Mouse (Mus musculus): Measurements from ENCODE around the gene Ncoa7. TPM values are rescaled to one million over a fixed set of nuclear protein-coding genes. Genes with fewer than 3 reads are reported as not detected.
A peak's percentile ranks its signal among the peaks of the same experiment; 100 is the strongest.

Ncoa7 gene
- polyA plus RNA-seq, 1 experiment from 2014 or later, result 12.4 TPM

GRCm38 (mm10) chr10:30756064-30756463, 47.1 kb downstream of the Ncoa7 start:
- H3K27me3 ChIP-seq (ENCODE audit: control insufficient read depth, insufficient read depth, low read depth, low read length), result no peaks in the 10 kb centered on the region
- no peak overlapping the region for H3K4me2 ChIP-seq (ENCODE audit: low read depth, low read length)
- H3K27ac ChIP-seq (ENCODE audit: low read length), result 0 out of 2 replicates have a peak overlapping the region, but pooled peaks have one; percentile 48
- no peak overlapping the region for H3K4me3 ChIP-seq (ENCODE audit: low read depth, low read length)
- H3K9me3 ChIP-seq (replicated peaks; ENCODE audit: control insufficient read depth, low read length), result peaks cover 4% of the 10 kb centered on the region
- no peak overlapping the region for H3K9ac ChIP-seq (ENCODE audit: low read depth, low read length)
- H3K36me3 ChIP-seq (ENCODE audit: control insufficient read depth, insufficient read depth), result peaks cover 10% of the 10 kb centered on the region
- no peak for ATAC-seq (ENCODE audit: low read depth)
- peaks cover 45% of the 10 kb centered on the region for H3K4me1 ChIP-seq (ENCODE audit: control insufficient read depth, low read depth, low read length)

GRCm38 (mm10) chr10:30754825-30755457, 48.2 kb downstream of the Ncoa7 start:
- Histone ChIP-seq H3K9ac (ENCODE audit: low read depth, low read length) (peak overlapping the region; percentile 51), H3K27me3 (ENCODE audit: control insufficient read depth, insufficient read depth, low read depth, low read length) (no peaks in the 10 kb centered on the region), H3K4me3 (ENCODE audit: low read depth, low read length) (peak overlapping the region; percentile 25), H3K36me3 (ENCODE audit: control insufficient read depth, insufficient read depth) (peaks cover 10% of the 10 kb centered on the region), H3K9me3 (replicated peaks; ENCODE audit: control insufficient read depth, low read length) (peaks cover 4% of the 10 kb centered on the region), H3K4me2 (ENCODE audit: low read depth, low read length) (peak overlapping the region; percentile 48), H3K27ac (ENCODE audit: low read length) (peak overlapping the region; percentile 69), H3K4me1 (ENCODE audit: control insufficient read depth, low read depth, low read length) (peaks cover 47% of the 10 kb centered on the region)
- peak; percentile 74 for ATAC-seq (ENCODE audit: low read depth)
- 2% methylated on average over 4 of the region's 4 CpGs for WGBS (ENCODE audit: insufficient replicate concordance)

DNA sequence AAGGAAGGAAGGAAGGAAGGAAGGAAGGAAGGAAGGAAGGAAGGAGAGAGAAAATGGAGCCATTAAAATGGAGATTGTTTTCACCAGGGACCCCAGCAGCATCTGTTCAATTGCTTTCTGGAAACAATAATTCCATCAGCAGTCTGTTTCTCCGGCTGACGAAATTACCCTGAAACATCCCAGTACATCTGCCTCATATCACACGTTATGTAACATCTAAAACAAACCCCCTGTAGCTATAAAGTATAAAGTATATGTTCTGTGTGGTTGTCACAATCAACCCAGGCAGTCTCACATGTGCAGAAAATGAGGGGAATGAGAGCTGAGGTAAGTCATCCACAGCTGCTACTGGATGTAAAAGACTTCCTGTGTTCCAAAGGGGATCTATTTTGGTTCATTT, 49.0 kb downstream of the Ncoa7 start:
- peaks cover 4% of the 10 kb centered on the region for H3K9me3 ChIP-seq (replicated peaks; ENCODE audit: control insufficient read depth, low read length)
- H3K36me3 ChIP-seq (ENCODE audit: control insufficient read depth, insufficient read depth), result peaks cover 10% of the 10 kb centered on the region
- ATAC-seq (ENCODE audit: low read depth), result no peak
- H3K4me2 ChIP-seq (ENCODE audit: low read depth, low read length), result no peak overlapping the region
- 71% methylated on average over 3 of the region's 3 CpGs for WGBS (ENCODE audit: insufficient replicate concordance)
- peaks cover 50% of the 10 kb centered on the region for H3K4me1 ChIP-seq (ENCODE audit: control insufficient read depth, low read depth, low read length)
- no peaks in the 10 kb centered on the region for H3K27me3 ChIP-seq (ENCODE audit: control insufficient read depth, insufficient read depth, low read depth, low read length)
- no peak overlapping the region for H3K4me3 ChIP-seq (ENCODE audit: low read depth, low read length)
- H3K9ac ChIP-seq (ENCODE audit: low read depth, low read length), result no peak overlapping the region
- H3K27ac ChIP-seq (ENCODE audit: low read length), result 0 out of 2 replicates have a peak overlapping the region, but pooled peaks have one; percentile 31

DNA sequence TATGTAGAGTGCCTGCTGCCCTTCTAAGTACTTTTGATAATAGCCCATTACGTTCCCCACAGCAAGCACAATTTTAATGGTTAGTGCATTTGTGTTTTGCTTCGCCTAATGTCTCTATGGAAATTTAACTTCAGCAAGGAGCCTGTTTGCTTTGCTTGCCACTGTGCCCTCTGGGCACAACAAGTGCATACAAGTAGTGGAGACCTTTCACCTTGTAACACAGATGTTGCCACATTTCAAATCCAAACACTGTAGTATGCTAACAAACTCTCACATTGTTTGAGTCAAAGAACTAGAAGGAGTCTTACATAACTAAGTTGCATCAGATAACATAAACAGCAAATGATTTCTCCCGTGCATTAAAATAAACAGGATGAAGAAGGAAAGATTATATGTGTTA, 50.6 kb downstream of the Ncoa7 start:
- no peaks in the 10 kb centered on the region for H3K27me3 ChIP-seq (ENCODE audit: control insufficient read depth, insufficient read depth, low read depth, low read length)
- ATAC-seq (ENCODE audit: low read depth), result no peak
- peaks cover 4% of the 10 kb centered on the region; the same call in 1 of the 2 replicates for H3K36me3 ChIP-seq (ENCODE audit: control insufficient read depth, insufficient read depth)
- H3K9ac ChIP-seq (ENCODE audit: low read depth, low read length), result no peak overlapping the region
- H3K4me1 ChIP-seq (ENCODE audit: control insufficient read depth, low read depth, low read length), result peaks cover 63% of the 10 kb centered on the region
- no peaks in the 10 kb centered on the region for H3K9me3 ChIP-seq (replicated peaks; ENCODE audit: control insufficient read depth, low read length)
- H3K27ac ChIP-seq (ENCODE audit: low read length), result no peak overlapping the region
- 61% methylated on average over 3 of the region's 3 CpGs for WGBS (ENCODE audit: insufficient replicate concordance)
- no peak overlapping the region for H3K4me2 ChIP-seq (ENCODE audit: low read depth, low read length)
- no peak overlapping the region for H3K4me3 ChIP-seq (ENCODE audit: low read depth, low read length)

DNA sequence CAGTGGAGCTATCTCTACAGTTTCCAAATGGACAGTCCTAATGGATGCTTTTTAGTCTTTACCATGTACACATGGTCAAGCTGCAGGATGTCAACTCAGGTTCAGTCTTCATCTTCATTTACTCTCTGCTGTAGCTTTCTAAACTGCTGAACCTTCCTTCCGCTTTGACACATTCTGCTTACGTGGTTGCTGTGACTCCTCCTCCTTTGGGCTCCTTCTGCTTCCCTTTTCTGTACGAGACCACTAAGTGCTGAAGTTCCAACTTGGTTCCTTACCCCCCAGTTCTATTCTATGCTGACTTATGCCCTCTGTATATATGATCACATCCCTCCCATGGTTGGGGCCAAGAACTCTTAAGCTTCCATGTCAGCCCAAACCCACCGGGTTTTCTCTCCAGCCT, 51.5 kb downstream of the Ncoa7 start:
- Histone ChIP-seq H3K9me3 (replicated peaks; ENCODE audit: control insufficient read depth, low read length) (no peaks in the 10 kb centered on the region), H3K4me2 (ENCODE audit: low read depth, low read length) (no peak overlapping the region), H3K4me3 (ENCODE audit: low read depth, low read length) (no peak overlapping the region), H3K27me3 (ENCODE audit: control insufficient read depth, insufficient read depth, low read depth, low read length) (no peaks in the 10 kb centered on the region), H3K4me1 (ENCODE audit: control insufficient read depth, low read depth, low read length) (peaks cover 69% of the 10 kb centered on the region), H3K36me3 (ENCODE audit: control insufficient read depth, insufficient read depth) (peaks cover 4% of the 10 kb centered on the region; the same call in 1 of the 2 replicates), H3K27ac (ENCODE audit: low read length) (peak overlapping the region; percentile 93), H3K9ac (ENCODE audit: low read depth, low read length) (no peak overlapping the region)
- 77% methylated on average over 4 of the region's 4 CpGs for WGBS (ENCODE audit: insufficient replicate concordance)
- no peak for ATAC-seq (ENCODE audit: low read depth)

GRCm38 (mm10) chr10:30749807-30750206, 53.3 kb downstream of the Ncoa7 start:
- Histone ChIP-seq H3K9me3 (replicated peaks; ENCODE audit: control insufficient read depth, low read length) (no peaks in the 10 kb centered on the region), H3K36me3 (ENCODE audit: control insufficient read depth, insufficient read depth) (peaks cover 4% of the 10 kb centered on the region; the same call in 1 of the 2 replicates), H3K4me2 (ENCODE audit: low read depth, low read length) (peak overlapping the region; percentile 56), H3K4me3 (ENCODE audit: low read depth, low read length) (peak overlapping the region; percentile 21; the same call in 1 of the 2 replicates), H3K4me1 (ENCODE audit: control insufficient read depth, low read depth, low read length) (peaks cover 67% of the 10 kb centered on the region), H3K27ac (ENCODE audit: low read length) (peak overlapping the region; percentile 99), H3K9ac (ENCODE audit: low read depth, low read length) (peak overlapping the region; percentile 50), H3K27me3 (ENCODE audit: control insufficient read depth, insufficient read depth, low read depth, low read length) (no peaks in the 10 kb centered on the region)
- peak; percentile 99 for ATAC-seq (ENCODE audit: low read depth)
- WGBS (ENCODE audit: insufficient replicate concordance), result 18% methylated on average over 4 of the region's 4 CpGs

GRCm38 (mm10) chr10:30745238-30745974, 57.7 kb downstream of the Ncoa7 start:
- no peaks in the 10 kb centered on the region for H3K36me3 ChIP-seq (ENCODE audit: control insufficient read depth, insufficient read depth)
- 0 out of 2 replicates have a peak overlapping the region, but pooled peaks have one; percentile 48 for H3K27ac ChIP-seq (ENCODE audit: low read length)
- no peaks in the 10 kb centered on the region for H3K27me3 ChIP-seq (ENCODE audit: control insufficient read depth, insufficient read depth, low read depth, low read length)
- no peak for ATAC-seq (ENCODE audit: low read depth)
- no peaks in the 10 kb centered on the region for H3K9me3 ChIP-seq (replicated peaks; ENCODE audit: control insufficient read depth, low read length)
- H3K4me3 ChIP-seq (ENCODE audit: low read depth, low read length), result no peak overlapping the region
- H3K9ac ChIP-seq (ENCODE audit: low read depth, low read length), result no peak overlapping the region
- H3K4me1 ChIP-seq (ENCODE audit: control insufficient read depth, low read depth, low read length), result peaks cover 35% of the 10 kb centered on the region
- H3K4me2 ChIP-seq (ENCODE audit: low read depth, low read length), result no peak overlapping the region
- WGBS (ENCODE audit: insufficient replicate concordance), result 80% methylated on average over 3 of the region's 3 CpGs

- no peaks in the 10 kb centered on the region for H3K36me3 ChIP-seq (ENCODE audit: control insufficient read depth, insufficient read depth)
- no peak for ATAC-seq (ENCODE audit: low read depth)
- no peaks in the 10 kb centered on the region for H3K9me3 ChIP-seq (replicated peaks; ENCODE audit: control insufficient read depth, low read length)
- H3K27ac ChIP-seq (ENCODE audit: low read length), result no peak overlapping the region
- H3K4me2 ChIP-seq (ENCODE audit: low read depth, low read length), result no peak overlapping the region
- H3K27me3 ChIP-seq (ENCODE audit: control insufficient read depth, insufficient read depth, low read depth, low read length), result no peaks in the 10 kb centered on the region
- H3K9ac ChIP-seq (ENCODE audit: low read depth, low read length), result no peak overlapping the region
- H3K4me1 ChIP-seq (ENCODE audit: control insufficient read depth, low read depth, low read length), result peaks cover 22% of the 10 kb centered on the region
- no peak overlapping the region for H3K4me3 ChIP-seq (ENCODE audit: low read depth, low read length)
Measured at GRCm38 (mm10) chr10:30743275-30743674, 59.9 kb downstream of the Ncoa7 start.

GRCm38 (mm10) chr10:30738403-30738802, 64.7 kb downstream of the Ncoa7 start:
- WGBS (ENCODE audit: insufficient replicate concordance), result 84% methylated on average over 3 of the region's 3 CpGs
- Histone ChIP-seq H3K9ac (ENCODE audit: low read depth, low read length) (no peak overlapping the region), H3K27ac (ENCODE audit: low read length) (no peak overlapping the region), H3K9me3 (replicated peaks; ENCODE audit: control insufficient read depth, low read length) (no peaks in the 10 kb centered on the region), H3K36me3 (ENCODE audit: control insufficient read depth, insufficient read depth) (no peaks in the 10 kb centered on the region), H3K4me1 (ENCODE audit: control insufficient read depth, low read depth, low read length) (peaks cover 3% of the 10 kb centered on the region), H3K4me2 (ENCODE audit: low read depth, low read length) (no peak overlapping the region), H3K27me3 (ENCODE audit: control insufficient read depth, insufficient read depth, low read depth, low read length) (no peaks in the 10 kb centered on the region), H3K4me3 (ENCODE audit: low read depth, low read length) (no peak overlapping the region)
- ATAC-seq (ENCODE audit: low read depth), result no peak

Data from liver, embryonic 16.5 days (tissue).